Mouse (Mus musculus) forebrain, embryonic 13.5 days (tissue): ENCODE results near the gene Nsfl1c. TPM values are rescaled to one million over a fixed set of nuclear protein-coding genes. Genes with fewer than 3 reads are reported as not detected.

ENCODE experiments used
- ATAC-seq: fragments of 200-750 bp; cut with Nextera tagmentation; 2 replicates; pipeline ENCODE4 v1.8.0; 2017
- H3K27ac ChIP-seq: fragments of 300-500 bp; sonication (generic); 2 replicates; pipeline ENCODE4 v1.5.1; 2015; ENCODE audit warnings: inconsistent platforms, mild to moderate bottlenecking, moderate library complexity
- H3K27me3 ChIP-seq: fragments of 300-500 bp; sonication (generic); 2 replicates; pipeline ENCODE4 v1.6.1; 2015; ENCODE audit warnings: mild to moderate bottlenecking, inconsistent platforms
- H3K36me3 ChIP-seq: fragments of 300-500 bp; sonication (generic); 2 replicates; pipeline ENCODE4 v1.6.1; 2015; ENCODE audit warnings: mild to moderate bottlenecking, inconsistent platforms; ENCODE audit not compliant: poor library complexity, severe bottlenecking
- H3K4me1 ChIP-seq: fragments of 300-500 bp; sonication (generic); 2 replicates; pipeline ENCODE4 v1.6.1; 2015; ENCODE audit warnings: inconsistent platforms
- H3K4me2 ChIP-seq: fragments of 300-500 bp; sonication (generic); 2 replicates; pipeline ENCODE4 v1.6.1; 2015; ENCODE audit warnings: inconsistent platforms, mild to moderate bottlenecking, moderate library complexity
- H3K4me3 ChIP-seq: fragments of 300-500 bp; sonication (generic); 2 replicates; pipeline ENCODE4 v1.5.1; 2015; ENCODE audit warnings: mild to moderate bottlenecking, inconsistent platforms
- H3K9ac ChIP-seq: fragments of 300-500 bp; sonication (generic); 2 replicates; pipeline ENCODE4 v1.6.1; 2015; ENCODE audit warnings: mild to moderate bottlenecking, inconsistent platforms
- H3K9me3 ChIP-seq: fragments of 300-500 bp; sonication (generic); replicated peaks from 2 replicates; pipeline ENCODE4 v1.6.1; 2016; ENCODE audit warnings: inconsistent platforms
- WGBS: fragments of 180-500 bp; shearing (Covaris S2); methylation state at CpG from one replicate; pipeline ENCODE4 v1.1.7; 2015; 5-methylcytosine and 5-hydroxymethylcytosine counted together
- polyA plus RNA-seq: library from polyadenylated mRNA; unstranded; fragments of >200 nt; fragmentation: Nextera tagmentation; extraction: Ambion mirVana; gene quantifications from 2 replicates; pipeline ENCODE4 v1.2.1, GENCODE M21; 2015

The Nsfl1c gene
- polyA plus RNA-seq, 1 experiment from 2014 or later: 282 TPM

GRCm38 (mm10) chr2:151529169-151529568, 35.2 kb downstream of the Nsfl1c start:
- Histone ChIP-seq H3K27me3 (no peaks in the 10 kb centered on the region), H3K9ac (no peak overlapping the region), H3K4me3 (no peak overlapping the region), H3K36me3 (no peaks in the 10 kb centered on the region), H3K4me2 (no peak overlapping the region), H3K4me1 (no peaks in the 10 kb centered on the region), H3K9me3 (no peaks in the 10 kb centered on the region), H3K27ac (no peak overlapping the region)
- ATAC-seq: 0 out of 2 replicates have a peak, but pooled peaks have one; percentile 13

GRCm38 (mm10) chr2:151530378-151531230, 36.6 kb downstream of the Nsfl1c start:
- Histone ChIP-seq H3K27me3 (no peaks in the 10 kb centered on the region), H3K4me1 (no peaks in the 10 kb centered on the region), H3K9ac (no peak overlapping the region), H3K9me3 (no peaks in the 10 kb centered on the region), H3K4me3 (no peak overlapping the region), H3K36me3 (no peaks in the 10 kb centered on the region), H3K4me2 (no peak overlapping the region), H3K27ac (no peak overlapping the region)
- ATAC-seq: no peak
- 60% methylated on average over 8 of the region's 8 CpGs for WGBS

- peaks cover 7% of the 10 kb centered on the region; the same call in 1 of the 2 replicates for H3K4me1 ChIP-seq
- no peak overlapping the region for H3K4me2 ChIP-seq
- WGBS: 92% methylated on average over 6 of the region's 6 CpGs
- no peaks in the 10 kb centered on the region for H3K27me3 ChIP-seq
- H3K9ac ChIP-seq: no peak overlapping the region
- H3K27ac ChIP-seq: no peak overlapping the region
- no peak for ATAC-seq
- no peaks in the 10 kb centered on the region for H3K36me3 ChIP-seq
- H3K9me3 ChIP-seq: no peaks in the 10 kb centered on the region
- H3K4me3 ChIP-seq: no peak overlapping the region
These were observed 39.6 kb downstream of the Nsfl1c start for GRCm38 (mm10) chr2:151533632-151534031.

GRCm38 (mm10) chr2:151535961-151536617, 42.1 kb downstream of the Nsfl1c start:
- no peak overlapping the region for H3K4me3 ChIP-seq
- H3K27me3 ChIP-seq: no peaks in the 10 kb centered on the region
- H3K27ac ChIP-seq: no peak overlapping the region
- H3K4me2 ChIP-seq: no peak overlapping the region
- H3K9ac ChIP-seq: no peak overlapping the region
- no peaks in the 10 kb centered on the region for H3K36me3 ChIP-seq
- peak; percentile 64; the same call in 1 of the 2 replicates for ATAC-seq
- 29% methylated on average over 1 of the region's 1 CpGs for WGBS
- H3K4me1 ChIP-seq: peaks cover 7% of the 10 kb centered on the region; the same call in 1 of the 2 replicates
- no peaks in the 10 kb centered on the region for H3K9me3 ChIP-seq

- 0 out of 2 replicates have a peak, but pooled peaks have one; percentile 14 for ATAC-seq
- 65% methylated on average over 5 of the region's 5 CpGs for WGBS
These were observed 42.6 kb downstream of the Nsfl1c start for GRCm38 (mm10) chr2:151536618-151536974.

GRCm38 (mm10) chr2:151538646-151539045, 44.7 kb downstream of the Nsfl1c start:
- Histone ChIP-seq H3K27me3 (no peaks in the 10 kb centered on the region), H3K4me2 (no peak overlapping the region), H3K9ac (no peak overlapping the region), H3K4me1 (peaks cover 19% of the 10 kb centered on the region), H3K36me3 (no peaks in the 10 kb centered on the region), H3K27ac (no peak overlapping the region), H3K9me3 (no peaks in the 10 kb centered on the region), H3K4me3 (no peak overlapping the region)
- WGBS: 59% methylated on average over 4 of the region's 4 CpGs
- no peak for ATAC-seq

More at GRCm38 (mm10) chr2:151536618-151536974, 42.6 kb downstream of the Nsfl1c start:
- Histone ChIP-seq H3K4me1 (peaks cover 10% of the 10 kb centered on the region), H3K4me3 (no peak overlapping the region), H3K27me3 (no peaks in the 10 kb centered on the region), H3K9ac (no peak overlapping the region), H3K9me3 (no peaks in the 10 kb centered on the region), H3K27ac (no peak overlapping the region; the same call in 1 of the 2 replicates), H3K4me2 (no peak overlapping the region), H3K36me3 (no peaks in the 10 kb centered on the region)

GRCm38 (mm10) chr2:151542323-151543062, 48.5 kb downstream of the Nsfl1c start, which contains the start of gene Fkbp1a:
TSS of gene Fkbp1a (plus strand) at chr2:151542483.
- no peaks in the 10 kb centered on the region for H3K9me3 ChIP-seq
- H3K36me3 ChIP-seq: peaks cover 28% of the 10 kb centered on the region
- peak within 1 kb of the TSS; percentile 96 for H3K4me3 ChIP-seq
- peak within 1 kb of the TSS; percentile 94 for H3K9ac ChIP-seq
- H3K27me3 ChIP-seq: no peaks in the 10 kb centered on the region
- ATAC-seq: peak; percentile 97
- H3K4me1 ChIP-seq: peaks cover 37% of the 10 kb centered on the region
- H3K4me2 ChIP-seq: peak within 1 kb of the TSS; percentile 82
- WGBS: under 1% methylated on average over 80 of the region's 93 CpGs
- peak within 1 kb of the TSS; percentile 90 for H3K27ac ChIP-seq

- under 1% methylated on average over 20 of the region's 21 CpGs for WGBS
- H3K4me1 ChIP-seq: peaks cover 41% of the 10 kb centered on the region
- H3K36me3 ChIP-seq: peaks cover 35% of the 10 kb centered on the region
- no peaks in the 10 kb centered on the region for H3K9me3 ChIP-seq
- H3K4me3 ChIP-seq: peak overlapping the region; percentile 96
- H3K4me2 ChIP-seq: peak overlapping the region; percentile 82
- H3K27me3 ChIP-seq: no peaks in the 10 kb centered on the region
- H3K27ac ChIP-seq: peak overlapping the region; percentile 90
- peak overlapping the region; percentile 94 for H3K9ac ChIP-seq
- peak; percentile 20 for ATAC-seq
These were observed 49.3 kb downstream of the Nsfl1c start for GRCm38 (mm10) chr2:151543063-151543895.

- Histone ChIP-seq H3K36me3 (peaks cover 42% of the 10 kb centered on the region), H3K9ac (peak overlapping the region; percentile 52), H3K4me2 (peak overlapping the region; percentile 82), H3K27ac (no peak overlapping the region), H3K4me3 (peak overlapping the region; percentile 7; the same call in 1 of the 2 replicates), H3K27me3 (no peaks in the 10 kb centered on the region), H3K4me1 (peaks cover 41% of the 10 kb centered on the region), H3K9me3 (no peaks in the 10 kb centered on the region)
- ATAC-seq: no peak
- 44% methylated on average over 6 of the region's 6 CpGs for WGBS
These were observed 50.7 kb downstream of the Nsfl1c start for GRCm38 (mm10) chr2:151544673-151545072.

- Histone ChIP-seq H3K4me1 (peaks cover 38% of the 10 kb centered on the region), H3K36me3 (peaks cover 60% of the 10 kb centered on the region), H3K9ac (no peak overlapping the region), H3K27ac (no peak overlapping the region), H3K4me2 (no peak overlapping the region), H3K9me3 (no peaks in the 10 kb centered on the region), H3K4me3 (no peak overlapping the region), H3K27me3 (no peaks in the 10 kb centered on the region)
- WGBS: 93% methylated on average over 4 of the region's 4 CpGs
- ATAC-seq: no peak
These were observed 52.6 kb downstream of the Nsfl1c start for GRCm38 (mm10) chr2:151546571-151546970.

- Histone ChIP-seq H3K4me1 (peaks cover 19% of the 10 kb centered on the region), H3K27me3 (no peaks in the 10 kb centered on the region), H3K36me3 (peaks cover 84% of the 10 kb centered on the region), H3K9ac (no peak overlapping the region), H3K9me3 (no peaks in the 10 kb centered on the region), H3K4me2 (no peak overlapping the region), H3K4me3 (no peak overlapping the region), H3K27ac (no peak overlapping the region)
- ATAC-seq: no peak
- 97% methylated on average over 3 of the region's 3 CpGs for WGBS
These were observed 55.7 kb downstream of the Nsfl1c start for GRCm38 (mm10) chr2:151549615-151550121.
